In genomic region chr8:93661739-93662138, GRCm38 (mm10) we compare ENCODE assay signal across 8 mouse cellular contexts.
DNase-seq lines count a peak whose midpoint lies in the region; ATAC-seq and TF ChIP-seq lines count a peak whose summit lies in the region.

No protein-coding gene starts in this region.

- H3K36me3 ChIP-seq in ES-E14 (ENCODE audit: control insufficient read depth, insufficient read depth, low read length, poor library complexity, severe bottlenecking), result no peaks in the 10 kb centered on the region
- no peaks in the 10 kb centered on the region for H3K36me3 ChIP-seq in forebrain, postnatal 0 days (ENCODE audit: insufficient read depth)
- H3K36me3 ChIP-seq in liver, postnatal 0 days (replicated peaks; ENCODE audit: insufficient read depth, low read length), result no peaks in the 10 kb centered on the region

- intact Hi-C loops in heart, postnatal 36 days (cut with DNase I), result loop anchor here (2.0 to 5.0 kb wide), 3 partner anchors 69 to 396 kb away; no protein-coding TSS in a partner anchor

- TF ChIP-seq CTCF in forebrain, postnatal 0 days (IDR thresholded peaks at IDR 0.05; ENCODE audit: low read depth), result peak; percentile 93
- peak; percentile 83 for TF ChIP-seq CTCF in liver, postnatal 0 days (IDR thresholded peaks at IDR 0.05; ENCODE audit: low read depth)

- H3K9me3 ChIP-seq in ES-E14 (ENCODE audit: control insufficient read depth, insufficient read depth, low read depth, low read length), result no peaks in the 10 kb centered on the region
- H3K9me3 ChIP-seq in forebrain, postnatal 0 days (ENCODE audit: low read length), result no peaks in the 10 kb centered on the region
- H3K9me3 ChIP-seq in liver, postnatal 0 days (ENCODE audit: low read length), result no peaks in the 10 kb centered on the region

- no peak overlapping the region for H3K27ac ChIP-seq in ES-E14 (ENCODE audit: insufficient read depth, low read depth, low read length, poor library complexity, severe bottlenecking)
- H3K27ac ChIP-seq in forebrain, postnatal 0 days (ENCODE audit: low read depth, low read length), result no peak overlapping the region
- H3K27ac ChIP-seq in liver, postnatal 0 days (ENCODE audit: low read depth), result no peak overlapping the region

- no peak for TF ChIP-seq EP300 in liver, postnatal 0 days (IDR thresholded peaks at IDR 0.05; ENCODE audit: low read depth)

- ATAC-seq in forebrain, postnatal 0 days, result peak; percentile 98
- peak; percentile 75 for ATAC-seq in liver, postnatal 0 days

- in situ Hi-C loops in ES-E14 (cut with MboI; ENCODE audit: low sequenced_read_pairs in 2 of 2, unreplicated experiment in 2 of 2), result loop anchor here in 1 of 2 experiments (25.0 kb wide), 1 partner anchor 551 kb away; the partner anchor contains the start of gene Nup93

- no peaks in the 10 kb centered on the region; a peak in 1 of 4 replicates for H3K4me1 ChIP-seq in ES-E14 (ENCODE audit: control insufficient read depth in 2 of 2, insufficient read depth in 2 of 2, low read length in 2 of 2, poor library complexity in 1 of 2)
- no peaks in the 10 kb centered on the region for H3K4me1 ChIP-seq in forebrain, postnatal 0 days (ENCODE audit: insufficient read depth)
- no peaks in the 10 kb centered on the region for H3K4me1 ChIP-seq in liver, postnatal 0 days (ENCODE audit: insufficient read depth)

- 1% methylated on average over 15 of the region's 15 CpGs for WGBS in forebrain, postnatal 0 days
- WGBS in liver, postnatal 0 days (ENCODE audit: insufficient replicate concordance), result 9% methylated on average over 15 of the region's 15 CpGs

- DNase-seq in ES-E14 (ENCODE audit: low read depth, low spot score), result peak; percentile 74
- peak; percentile 84 for DNase-seq in cerebellum, adult 11-12 months
- DNase-seq in forebrain, postnatal 0 days, result peak; percentile 91
- peak; percentile 75 to 76 for DNase-seq in heart, postnatal 36 days
- DNase-seq in layer of hippocampus, adult 18-20 months (ENCODE audit: low spot score in 2 of 2), result peak; percentile 76 to 89
- DNase-seq in liver, postnatal 0 days, result peak; percentile 73
- DNase-seq in ovary, adult 18-20 months (ENCODE audit: low spot score), result peak; percentile 56
- peak; percentile 15 for DNase-seq in thymus, postnatal 36 days

- H3K4me2 ChIP-seq in forebrain, postnatal 0 days (ENCODE audit: low read depth), result peak overlapping the region; percentile 56
- H3K4me2 ChIP-seq in liver, postnatal 0 days (ENCODE audit: low read depth, low read length), result peak overlapping the region; percentile 48; the same call in 1 of the 2 replicates

- H3K27me3 ChIP-seq in forebrain, postnatal 0 days (ENCODE audit: insufficient read depth, low read length), result no peaks in the 10 kb centered on the region
- no peaks in the 10 kb centered on the region for H3K27me3 ChIP-seq in liver, postnatal 0 days (ENCODE audit: insufficient read depth, low read length)

- no peak overlapping the region for H3K9ac ChIP-seq in ES-E14 (ENCODE audit: insufficient read depth, low read depth, low read length, poor library complexity, severe bottlenecking)
- peak overlapping the region; percentile 22; the same call in 1 of the 2 replicates for H3K9ac ChIP-seq in forebrain, postnatal 0 days
- no peak overlapping the region for H3K9ac ChIP-seq in liver, postnatal 0 days (replicated peaks)

- no peak overlapping the region; a peak in 1 of 4 replicates for H3K4me3 ChIP-seq in ES-E14 (ENCODE audit: insufficient read depth in 1 of 2, low read depth in 1 of 2, low read length in 2 of 2, poor library complexity in 1 of 2, severe bottlenecking in 1 of 2)
- H3K4me3 ChIP-seq in forebrain, postnatal 0 days (ENCODE audit: low read depth, low read length), result peak overlapping the region; percentile 31
- H3K4me3 ChIP-seq in liver, postnatal 0 days (ENCODE audit: low read depth, low read length), result no peak overlapping the region

TF ChIP-seq in ES-E14, 5 proteins besides CTCF, POLR2A, EP300 and RAD21:
- TF ChIP-seq ZC3H11A (IDR thresholded peaks at IDR 0.05; ENCODE audit: borderline replicate concordance, low read depth, low read length), result peak; percentile 68
- no peak for TF ChIP-seq MAFK (IDR thresholded peaks at IDR 0.05; ENCODE audit: insufficient read depth, low read depth, low read length)

Comparison
In these comparisons a context has a peak if more than half of its experiments do, and no peak if none do; other contexts are left out.
1. DNase-seq: peak in every context shown above with its lines; median percentile 91 in forebrain, postnatal 0 days; 84 in cerebellum, adult 11-12 months; 82 in layer of hippocampus, adult 18-20 months; 76 in heart, postnatal 36 days; 74 in ES-E14; 73 in liver, postnatal 0 days; 56 in ovary, adult 18-20 months; 15 in thymus, postnatal 36 days.